Mouse (Mus musculus) brain, embryonic 18.5 days (tissue): ENCODE measurements around the gene Slc12a4.

Source experiments
- DNase-seq: peaks from one replicate; pipeline ENCODE4 v3.0.0-alpha.2; 2012; ENCODE audit warnings: low read depth, low spot score

Slc12a4 gene

DNA sequence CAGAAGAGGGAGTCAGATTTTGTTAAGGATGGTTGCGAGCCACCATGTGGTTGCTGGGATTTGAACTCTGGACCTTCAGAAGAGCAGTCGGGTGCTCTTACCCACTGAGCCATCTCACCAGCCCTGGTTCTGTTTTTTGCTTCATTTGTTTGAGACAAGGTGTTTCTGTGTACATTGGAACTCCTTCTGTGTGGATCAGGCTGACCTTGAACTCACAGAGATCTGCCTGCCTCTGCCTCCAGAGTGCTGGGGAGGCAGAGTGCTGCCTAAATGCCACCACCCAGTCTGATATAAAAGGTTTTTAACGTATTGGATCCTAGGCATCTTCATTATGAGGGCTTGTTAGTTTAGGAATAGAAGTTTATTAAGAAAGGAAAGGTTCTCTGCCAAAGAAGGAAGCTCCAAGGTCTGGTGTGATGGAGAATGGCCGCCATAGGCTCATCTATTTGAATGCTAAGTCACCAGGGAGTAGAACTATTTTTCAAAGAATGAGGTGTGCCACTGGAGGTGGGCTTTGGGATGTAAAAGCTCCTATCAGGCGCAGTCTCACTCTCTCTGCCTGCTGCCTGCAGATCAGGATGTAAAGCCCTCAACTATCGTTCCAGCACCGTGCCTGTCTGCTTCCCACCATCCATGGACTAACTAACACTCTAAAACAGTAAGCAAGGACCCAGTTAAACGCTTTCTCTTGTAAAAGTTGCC, 5.3 kb upstream of the Slc12a4 start:
- DNase-seq, result no peak

DNA sequence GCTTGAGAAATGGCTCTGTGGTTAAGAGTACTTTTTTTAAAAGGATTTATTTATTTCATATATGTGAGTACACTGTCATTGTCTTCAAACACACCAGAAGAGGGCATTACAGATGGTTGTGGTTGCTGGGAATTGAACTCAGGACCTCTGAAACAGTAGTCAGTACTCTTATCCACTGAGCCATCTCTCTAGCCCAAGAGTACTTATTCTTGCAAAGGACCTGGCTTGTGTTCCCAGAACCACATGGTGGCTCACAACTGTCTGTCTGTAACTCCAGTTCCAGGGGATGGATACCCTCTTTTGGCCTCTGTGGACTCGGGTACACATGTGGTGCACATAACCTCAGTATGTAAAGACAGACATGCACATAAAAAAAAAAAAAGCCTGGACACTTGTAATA, 3.5 kb upstream of the Slc12a4 start:
- no peak for DNase-seq

DNA sequence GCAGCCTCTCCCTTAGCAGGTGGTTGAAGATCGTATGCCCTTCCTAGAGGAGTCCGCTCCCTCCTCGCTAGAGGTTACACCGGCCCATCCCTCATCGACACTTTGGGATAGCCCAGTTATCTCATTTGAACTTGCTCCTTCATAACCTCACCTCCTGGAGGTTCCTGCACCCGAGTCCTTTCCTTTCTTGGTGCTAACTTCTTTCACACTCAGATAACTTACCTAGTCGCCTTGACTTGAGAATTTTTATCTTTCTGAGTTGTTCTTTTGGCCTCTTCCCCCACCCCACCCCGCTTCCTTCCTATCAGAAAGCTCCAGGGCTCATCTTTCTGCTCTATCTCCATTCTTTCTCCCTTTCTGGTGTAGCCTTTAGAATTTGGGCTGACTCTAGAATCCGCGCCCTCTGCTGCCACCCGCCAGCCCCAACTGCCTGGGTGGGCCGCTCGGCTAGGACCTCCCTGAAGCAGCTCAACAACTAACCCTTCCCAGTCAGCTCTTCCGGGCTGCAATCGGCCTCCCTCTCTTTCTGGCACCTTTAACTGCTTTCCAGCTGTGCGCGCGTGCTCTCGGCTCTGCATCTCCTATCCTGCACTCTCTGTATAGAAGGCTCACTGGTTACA, 905 bp upstream of the Slc12a4 start:
- no peak for DNase-seq

DNA sequence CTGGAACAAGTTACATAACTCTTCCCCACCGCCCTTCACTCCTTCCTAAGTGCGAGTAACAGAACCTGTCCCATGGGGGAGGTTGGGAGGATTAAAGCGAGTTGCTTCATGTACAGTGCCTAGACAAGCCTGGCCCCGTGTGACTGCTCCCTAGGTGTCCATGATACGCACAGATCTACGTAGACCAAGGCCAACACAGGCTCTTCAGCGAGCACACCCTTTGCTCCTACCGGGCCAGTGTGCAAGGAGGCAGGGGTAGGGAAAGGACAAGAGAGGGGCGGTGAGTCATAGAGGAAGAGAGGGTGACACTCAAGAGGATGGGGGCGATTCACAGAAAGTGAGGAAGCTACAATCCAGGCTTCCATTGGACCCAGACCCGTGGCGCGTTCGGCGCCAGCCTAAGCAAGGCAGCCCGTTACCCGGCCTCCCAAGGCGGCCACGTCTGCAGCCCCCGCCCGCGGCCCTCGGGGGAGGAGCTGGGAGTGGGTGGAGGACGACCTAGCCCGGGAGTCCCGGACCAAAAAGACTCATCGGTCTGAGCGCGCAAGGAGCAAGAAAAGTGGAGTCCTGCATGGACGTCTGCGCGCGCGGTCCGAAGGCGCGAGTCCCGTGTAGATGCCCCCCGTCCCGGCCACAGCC, 512 bp downstream of the Slc12a4 start:
- DNase-seq, result no peak

DNA sequence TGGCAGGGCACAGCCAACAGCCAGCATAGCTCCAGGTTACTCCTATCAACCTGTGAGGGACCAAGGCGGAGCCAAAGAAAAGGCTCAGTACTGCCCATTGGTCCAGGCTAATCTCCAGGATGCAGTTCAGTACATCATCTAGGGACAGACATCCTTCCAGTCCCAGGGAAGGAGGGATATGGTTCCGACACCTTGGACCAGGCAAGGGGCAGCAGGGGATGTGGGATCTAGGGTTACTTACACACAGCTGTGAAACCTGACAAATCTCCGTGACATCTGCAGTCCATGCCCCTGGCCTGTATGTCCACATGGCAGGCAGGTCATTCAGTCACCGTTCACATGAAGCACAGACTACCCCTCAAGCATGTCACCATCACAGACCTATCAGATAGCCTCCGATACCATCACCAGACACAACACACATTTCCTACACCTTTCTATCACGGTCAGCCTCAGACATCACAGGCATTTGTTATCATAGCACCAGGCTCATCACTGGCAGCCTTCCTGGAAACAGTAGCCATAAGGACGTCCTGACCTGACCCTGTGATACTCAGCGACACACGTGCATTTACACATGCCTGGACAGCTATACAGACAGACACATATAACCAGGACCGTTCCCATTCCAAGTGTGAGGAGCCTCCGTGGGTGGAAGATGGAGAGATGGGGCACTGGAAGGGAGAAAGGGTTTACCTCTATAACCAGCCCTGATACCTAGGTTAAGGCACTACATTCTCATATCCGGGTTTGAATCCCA, 1.2 kb downstream of the Slc12a4 start:
- no peak for DNase-seq

DNA sequence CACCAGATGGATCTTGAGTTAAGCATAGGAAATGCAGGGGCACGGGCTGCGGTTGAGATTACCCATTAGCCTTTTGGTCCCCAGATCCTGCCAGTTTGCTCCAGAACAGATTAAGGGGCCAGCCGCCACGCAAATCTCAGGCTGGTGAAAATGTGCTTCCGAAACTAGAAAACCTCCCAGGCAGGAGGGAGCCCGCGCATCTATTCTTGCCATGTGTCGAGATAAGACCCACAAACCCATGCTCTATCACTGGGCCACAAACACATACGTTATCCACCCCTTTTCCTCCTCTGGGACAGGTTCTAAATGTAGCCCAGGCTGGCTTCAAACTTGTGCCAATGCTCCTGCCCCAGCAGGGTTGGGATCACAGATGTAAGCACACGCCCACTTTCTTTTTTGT, 4.4 kb downstream of the Slc12a4 start:
- DNase-seq, result no peak

DNA sequence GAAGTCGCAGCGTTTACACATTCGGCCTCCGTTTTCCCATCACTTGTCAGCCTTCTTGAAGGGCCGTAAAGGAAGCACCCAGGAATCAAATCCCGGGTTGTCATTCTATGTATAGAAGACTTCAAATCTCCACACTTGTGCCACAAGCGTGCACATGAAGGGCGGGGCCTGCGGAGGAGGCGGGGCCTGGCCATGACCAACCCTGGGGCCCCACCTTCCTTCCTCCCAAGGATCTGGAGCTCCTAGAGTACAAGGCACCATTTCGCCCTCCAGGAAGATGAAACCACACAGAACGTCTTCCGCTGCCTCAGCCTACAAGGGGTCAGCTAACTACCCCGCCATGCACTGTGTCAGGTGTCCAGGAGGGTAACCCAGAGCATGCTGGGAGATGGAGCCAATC, 4.8 kb downstream of the Slc12a4 start:
- no peak for DNase-seq

DNA sequence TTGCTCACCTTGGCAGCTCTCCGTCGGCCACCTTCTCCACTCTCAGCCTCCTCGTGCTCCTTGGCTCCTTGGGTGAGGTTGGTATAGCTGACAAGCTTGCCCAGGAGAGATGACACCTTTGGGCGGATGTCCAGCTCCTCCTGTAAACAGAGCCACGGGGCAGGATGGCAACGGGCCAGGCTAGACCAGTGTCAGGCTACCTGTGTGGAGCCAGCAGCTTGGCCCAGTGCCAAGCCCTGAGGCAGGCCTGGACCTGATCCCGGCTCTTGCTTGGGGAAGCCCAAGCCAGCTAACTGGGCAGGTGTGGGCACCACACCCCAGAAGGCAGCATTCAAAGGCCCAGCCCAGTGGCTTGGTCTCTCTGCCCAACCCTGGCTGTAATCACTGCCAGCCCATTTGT, 6.5 kb downstream of the Slc12a4 start:
- DNase-seq, result no peak

DNA sequence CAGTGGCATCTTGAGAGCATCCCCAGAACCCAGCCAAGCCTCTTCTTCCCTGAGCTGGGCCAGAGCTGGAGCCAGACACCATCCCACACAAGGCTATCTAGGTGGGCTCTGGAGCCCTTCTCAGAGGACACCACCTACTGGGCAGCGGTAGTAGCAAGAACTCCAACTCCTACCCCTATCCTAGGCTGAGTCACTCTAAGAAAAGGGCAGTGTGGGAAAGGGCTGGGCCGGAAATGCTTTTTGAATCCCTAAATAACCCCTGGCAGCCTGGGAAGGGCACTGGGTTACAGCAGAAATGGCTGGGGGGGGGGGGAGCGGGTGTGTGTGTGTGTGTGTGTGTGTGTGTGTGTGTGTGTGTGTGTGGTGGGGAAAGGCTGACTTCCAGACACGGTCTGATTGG, 8.1 kb downstream of the Slc12a4 start:
- no peak for DNase-seq

DNA sequence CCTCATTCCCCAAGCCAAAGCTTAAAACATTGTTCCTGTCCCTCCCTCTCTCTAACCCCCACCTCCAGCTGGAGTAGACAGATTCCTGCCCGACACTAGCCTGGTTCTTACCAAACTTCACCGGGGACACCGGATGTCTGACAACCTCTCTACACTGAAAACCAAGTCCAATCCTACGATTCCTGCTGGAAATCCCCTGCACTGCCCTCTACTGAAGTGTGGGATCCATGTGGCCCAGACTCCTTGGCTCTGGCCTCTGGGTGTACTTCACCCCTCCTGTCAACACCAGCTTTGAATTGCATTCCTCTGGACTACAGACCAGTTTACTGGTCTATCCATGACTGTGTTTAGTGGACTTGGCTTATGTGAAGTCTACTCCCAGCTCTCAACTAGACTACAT, 9.3 kb downstream of the Slc12a4 start:
- no peak for DNase-seq

DNA sequence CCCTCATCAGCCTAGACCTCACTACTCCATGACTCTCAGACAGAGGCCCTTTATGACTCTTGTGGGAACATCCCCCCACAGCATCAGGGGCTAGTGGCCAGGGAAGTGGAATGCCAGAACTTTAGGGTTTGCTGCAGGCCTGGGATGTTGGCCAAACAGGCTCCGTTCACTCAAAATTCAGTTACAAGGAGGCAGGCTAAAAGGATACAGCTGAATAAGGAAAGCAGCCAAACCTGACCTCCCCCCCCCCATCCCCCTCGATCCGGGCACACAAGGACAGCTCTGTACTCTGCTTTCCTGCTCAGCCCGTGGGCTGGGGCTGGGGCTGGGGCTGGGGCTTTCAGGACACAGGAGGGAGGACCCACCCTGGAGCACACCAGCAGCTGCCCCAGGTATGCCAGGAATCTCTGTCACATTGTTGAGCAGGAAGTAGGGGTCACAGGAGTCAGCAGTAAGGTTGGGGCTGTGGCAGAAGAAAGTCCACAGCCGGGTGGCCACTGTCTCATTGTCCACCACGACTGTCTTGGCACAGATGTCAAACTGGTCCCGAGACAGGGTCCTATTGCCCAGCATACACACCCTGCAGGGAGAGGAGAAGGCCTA, 14.7 kb downstream of the Slc12a4 start:
- no peak for DNase-seq

DNA sequence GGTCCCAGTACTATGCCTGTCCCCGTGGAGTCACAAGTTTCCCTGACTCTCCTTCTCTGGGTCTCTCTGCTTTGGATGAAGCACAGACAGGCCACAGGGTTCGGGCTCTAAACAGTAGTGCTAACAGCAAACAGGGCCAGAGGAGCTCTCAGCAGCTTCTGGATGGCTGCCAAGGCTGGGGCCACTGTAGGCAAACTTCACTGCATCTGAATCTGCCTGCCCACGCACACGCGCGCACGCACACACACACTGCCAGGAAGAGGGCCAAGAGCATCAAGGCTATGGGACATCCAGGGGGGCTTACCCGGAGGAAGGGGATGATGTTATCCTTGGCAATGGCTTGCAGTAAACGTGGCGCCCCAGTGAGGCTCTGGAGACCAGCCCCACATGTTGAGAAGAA, 16.5 kb downstream of the Slc12a4 start:
- DNase-seq, result no peak

DNA sequence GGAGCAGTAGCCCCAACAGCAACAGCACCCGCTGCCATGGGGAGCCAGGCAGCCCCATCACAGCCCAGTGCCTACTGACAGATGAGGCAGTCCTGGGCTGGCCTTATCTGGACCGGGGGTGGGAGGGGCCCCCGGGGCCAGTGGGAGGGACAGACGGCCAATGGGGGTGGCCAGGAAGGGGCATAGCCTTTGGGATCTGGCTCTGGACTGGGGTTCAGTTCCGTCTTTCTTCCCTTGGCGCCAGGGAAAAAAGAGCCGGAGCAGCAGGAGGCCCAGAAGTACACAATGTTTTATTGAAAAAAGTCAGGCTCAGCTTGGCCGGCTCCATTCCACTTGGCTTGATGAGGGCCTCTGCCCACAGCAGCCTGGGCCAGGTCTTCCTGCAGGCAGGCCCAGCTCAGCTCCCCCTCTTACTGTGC, 22.6 kb downstream of the Slc12a4 start, which contains the start of gene Lcat:
TSS of gene Lcat (minus strand) at position 62 of the 419 bp plus-strand sequence.
- no peak for DNase-seq

DNA sequence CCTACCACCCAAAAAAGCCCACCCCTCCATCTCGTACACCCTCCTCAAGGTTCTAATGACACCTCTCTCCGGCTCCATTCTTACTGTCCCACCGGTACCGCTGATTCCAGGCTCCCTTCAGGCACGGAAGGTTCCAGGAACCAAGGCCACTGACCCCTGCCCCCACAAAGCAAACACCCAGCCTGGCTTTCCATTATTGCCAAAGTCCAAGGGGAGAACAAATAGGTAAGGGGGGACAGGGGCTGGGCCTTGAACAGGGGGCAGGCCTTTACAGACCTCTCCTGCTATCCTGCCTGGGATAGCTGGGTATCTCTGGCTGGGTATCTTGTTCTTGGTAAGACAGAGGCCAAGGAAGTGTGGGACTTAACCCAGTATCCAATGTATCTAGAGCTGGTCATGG, 23.4 kb downstream of the Slc12a4 start:
- DNase-seq, result no peak

DNA sequence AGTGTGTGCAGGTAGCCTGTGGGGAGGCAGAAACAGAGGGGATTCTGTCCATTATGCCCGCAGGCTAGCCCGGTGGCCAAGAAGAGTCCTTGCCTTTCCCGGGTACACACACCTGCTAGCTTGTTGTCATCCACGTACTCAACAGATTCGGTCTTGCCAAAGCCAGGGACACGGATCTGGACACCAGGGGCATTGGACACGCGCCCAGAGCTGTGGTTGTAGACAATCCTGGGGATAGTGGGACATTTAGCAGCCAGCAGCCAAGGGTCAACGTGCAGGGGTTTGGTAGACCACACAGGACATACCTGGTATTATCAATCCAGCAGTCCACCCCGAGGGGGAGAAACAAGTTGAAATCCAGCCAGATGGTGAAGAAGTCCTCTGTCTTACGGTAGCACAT, 23.9 kb downstream of the Slc12a4 start:
- no peak for DNase-seq

DNA sequence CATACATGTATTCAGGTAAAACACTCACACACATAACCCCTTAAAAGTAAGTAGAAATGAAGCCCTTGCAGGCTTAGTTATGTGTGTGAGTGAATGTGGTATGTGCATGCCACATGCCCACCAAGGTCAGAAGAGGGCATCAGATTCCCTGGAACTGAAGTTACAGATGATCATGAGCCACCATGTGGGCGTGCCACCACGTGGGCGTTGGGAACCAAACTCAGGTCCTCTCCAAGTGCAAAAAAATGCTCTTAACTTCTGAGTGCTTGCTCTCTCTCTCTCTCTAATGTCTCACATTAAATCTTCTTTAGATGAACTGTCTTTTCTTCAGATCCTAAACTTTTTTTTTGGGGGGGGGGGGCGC, 27.6 kb downstream of the Slc12a4 start, which contains the start of gene Psmb10:
TSS of gene Psmb10 (minus strand) at position 139 of the 364 bp plus-strand sequence.
- no peak for DNase-seq

DNA sequence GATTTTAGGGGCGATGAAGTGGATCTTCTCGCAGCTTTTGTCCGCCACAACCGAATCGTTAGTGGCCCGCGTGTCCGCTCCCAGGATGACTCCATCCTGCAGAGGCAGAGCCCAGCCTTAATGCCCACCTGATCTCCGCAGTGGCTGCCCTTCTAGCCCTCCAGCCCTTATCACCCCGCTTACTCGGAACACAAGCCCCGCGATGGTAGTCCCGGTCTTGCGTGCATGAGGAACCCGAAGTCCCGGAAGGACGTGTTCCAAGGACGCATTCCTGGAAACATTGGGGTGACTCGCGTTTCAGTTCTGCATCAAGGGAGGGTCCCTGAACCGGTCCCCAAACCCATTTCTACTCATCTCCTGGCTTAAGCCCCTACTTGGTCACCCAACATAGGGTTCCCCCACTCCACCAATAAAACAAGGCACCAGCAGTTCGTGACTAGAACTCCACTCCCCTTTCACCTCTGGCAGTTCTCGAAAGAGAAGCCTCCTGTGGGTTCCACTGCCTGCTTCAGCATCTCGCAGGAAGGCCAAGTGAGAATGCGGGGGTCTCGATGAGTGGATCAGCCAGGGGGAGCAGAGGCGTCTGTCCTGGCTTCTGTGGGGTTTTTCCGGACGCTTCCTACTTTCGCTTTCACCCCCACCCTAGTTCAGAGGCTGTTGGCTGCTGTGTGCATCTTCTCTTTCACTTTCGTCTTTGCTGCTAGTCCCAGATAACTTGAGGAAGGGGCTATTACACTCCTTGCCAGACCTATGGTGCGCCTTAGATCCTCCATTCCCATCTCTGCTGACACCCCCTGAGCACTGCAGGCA, 28.2 kb downstream of the Slc12a4 start:
- DNase-seq, result no peak

DNA sequence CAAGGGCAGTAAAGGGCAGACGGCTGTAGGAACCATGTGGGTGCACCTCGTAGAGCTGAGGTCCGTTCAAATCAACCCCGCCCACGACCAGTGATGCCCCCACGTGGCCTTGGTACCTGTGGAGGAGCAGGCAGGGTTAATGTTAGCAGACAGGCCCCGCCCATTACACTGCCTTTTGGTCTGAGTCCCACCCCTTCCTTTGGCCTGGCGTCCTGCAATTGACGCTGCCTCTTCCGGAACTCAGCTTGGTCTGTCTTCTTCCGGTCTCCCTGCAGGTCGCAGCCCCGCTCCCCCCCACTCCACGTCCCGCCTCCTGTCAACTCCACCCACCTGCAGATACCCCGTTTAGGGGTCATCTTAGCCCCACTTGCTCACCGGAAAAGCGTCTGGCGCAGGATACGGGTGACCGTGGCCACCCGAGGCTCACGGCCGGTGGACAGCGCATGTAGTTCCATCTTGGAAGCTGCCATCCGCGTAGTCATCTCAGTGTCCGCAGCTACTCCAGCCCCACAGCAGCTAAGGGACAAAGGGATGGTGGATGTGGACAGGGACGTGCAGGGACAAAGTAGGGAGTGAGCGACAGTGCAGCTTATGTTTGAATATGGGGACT, 28.9 kb downstream of the Slc12a4 start:
- DNase-seq, result peak; percentile 83

DNA sequence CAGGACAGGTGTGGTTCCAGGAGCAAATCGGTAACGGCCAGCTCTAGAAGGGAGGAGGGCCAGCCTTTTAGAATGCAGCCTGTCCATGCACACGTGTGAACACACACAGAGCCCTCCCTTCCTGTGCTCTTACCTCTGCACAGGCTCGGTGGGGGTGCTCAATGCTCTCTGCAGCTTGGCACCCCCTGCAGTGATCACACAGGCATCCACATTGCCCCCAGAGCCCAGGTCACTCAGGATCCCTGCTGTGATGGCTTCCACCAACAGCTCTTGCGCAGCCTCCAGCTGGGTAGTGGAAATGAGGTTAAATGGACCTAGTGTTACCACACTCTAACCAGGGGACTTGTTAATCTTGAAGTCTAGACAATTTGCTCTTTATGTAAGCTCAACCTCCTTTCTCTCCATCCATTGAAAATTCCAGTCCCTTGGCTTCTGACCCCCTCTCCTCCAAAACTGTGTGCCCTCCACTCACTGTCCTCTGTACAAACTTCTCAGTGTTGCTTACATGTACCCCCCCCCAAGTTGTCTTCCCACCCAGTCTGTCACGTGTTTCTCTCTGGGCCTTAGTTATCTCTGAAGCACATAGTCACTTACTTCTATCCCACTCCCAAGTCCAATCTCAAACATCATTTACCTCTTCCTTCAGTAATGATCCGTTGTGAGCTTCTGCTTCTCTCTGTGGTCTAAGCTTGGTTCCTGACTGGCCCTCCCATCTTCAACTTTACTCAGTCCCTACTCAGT, 29.9 kb downstream of the Slc12a4 start:
- DNase-seq, result no peak

DNA sequence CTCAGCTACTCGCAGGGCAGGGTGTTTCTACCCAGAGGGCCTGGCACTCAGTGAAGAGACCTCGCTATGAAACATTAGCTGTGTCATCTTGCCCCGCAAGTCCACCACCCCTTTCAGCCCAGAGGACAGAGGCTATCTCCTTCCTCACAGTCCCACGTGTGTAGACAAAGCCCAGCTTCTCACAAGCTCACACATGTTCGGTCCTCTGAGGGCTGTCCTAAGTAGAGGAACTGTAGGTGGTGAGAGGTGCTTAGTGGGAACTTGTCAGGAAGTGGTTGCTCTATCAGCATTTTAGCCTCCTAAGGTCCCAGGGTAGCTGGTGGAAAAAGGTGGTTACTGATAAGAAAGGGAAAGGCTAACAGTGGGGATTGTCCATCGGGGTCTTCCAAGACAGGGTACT, 30.8 kb downstream of the Slc12a4 start:
- no peak for DNase-seq
